Comparison of ENCODE assay signal across 14 mouse cellular contexts in genomic region chr16:57502230-57502629, GRCm38 (mm10).
DNase-seq lines count a peak whose midpoint lies in the region; ATAC-seq and TF ChIP-seq lines count a peak whose summit lies in the region.
"Had no signal": no experiment of that assay in that cellular context is flagged by ENCODE, and none has a peak within 500 bp of the region (broad histone marks: within the 10 kb centered on the region; RNA-seq: fewer than 3 reads in every experiment).

No protein-coding gene starts in this region.

- no peaks in the 10 kb centered on the region for H3K9me3 ChIP-seq in forebrain, embryonic 10.5 days
- H3K9me3 ChIP-seq: embryonic facial prominence, embryonic 10.5 days; limb, embryonic 15.5 days had no signal

- H3K4me1 ChIP-seq in liver, adult 2 months (ENCODE audit: control insufficient read depth, insufficient read depth, low read length) = no peaks in the 10 kb centered on the region
- peaks cover 11% of the 10 kb centered on the region for H3K4me1 ChIP-seq in forebrain, embryonic 10.5 days
- H3K4me1 ChIP-seq: limb, embryonic 15.5 days had no signal

- no peaks in the 10 kb centered on the region for H3K36me3 ChIP-seq in liver, adult 2 months (ENCODE audit: control insufficient read depth, insufficient read depth, low read length)
- H3K36me3 ChIP-seq in forebrain, embryonic 10.5 days (replicated peaks) = no peaks in the 10 kb centered on the region
- H3K36me3 ChIP-seq: embryonic facial prominence, embryonic 10.5 days; limb, embryonic 15.5 days had no signal

- H3K79me2 ChIP-seq in liver, adult 2 months (ENCODE audit: control insufficient read depth, insufficient read depth, low read length) = no peaks in the 10 kb centered on the region

- no peak for TF ChIP-seq POLR2A in liver, adult 2 months (IDR thresholded peaks at IDR 0.05; ENCODE audit: extremely low read depth, insufficient read depth, low read length)

- ATAC-seq in megakaryocyte progenitor cell, adult 5-6 weeks (replicated peaks; ENCODE audit: poor library complexity) = peak; percentile 80
- no peak for ATAC-seq in CD4-positive, CD25-positive, alpha-beta regulatory T cell, adult 4 months

- H3K27ac ChIP-seq in liver, adult 2 months (replicated peaks; ENCODE audit: insufficient read depth, low read depth, low read length) = no peak overlapping the region
- H3K27ac ChIP-seq in forebrain, embryonic 10.5 days = no peak overlapping the region
- H3K27ac ChIP-seq: embryonic facial prominence, embryonic 10.5 days; hindbrain, embryonic 14.5 days; left cerebral cortex, adult 2 months; limb, embryonic 15.5 days had no signal

- no peak overlapping the region for H3K9ac ChIP-seq in liver, adult 2 months (ENCODE audit: low read depth, low read length)
- H3K9ac ChIP-seq: hindbrain, embryonic 14.5 days; limb, embryonic 15.5 days had no signal

- H3K27me3 ChIP-seq in liver, adult 2 months (ENCODE audit: control insufficient read depth, insufficient read depth, low read length) = no peaks in the 10 kb centered on the region
- H3K27me3 ChIP-seq in forebrain, embryonic 10.5 days (ENCODE audit: poor library complexity, severe bottlenecking) = no peaks in the 10 kb centered on the region
- H3K27me3 ChIP-seq: limb, embryonic 15.5 days had no signal

- peak; percentile 49 for DNase-seq in liver, adult 2 months (ENCODE audit: extremely low read depth, low read depth, low spot score)
- no peak for DNase-seq in liver
- peak; percentile 61 for DNase-seq in adipocyte (ENCODE audit: low spot score)
- peak; percentile 68 for DNase-seq in embryo, embryonic 10.5 days (ENCODE audit: low spot score)
- DNase-seq in forebrain, embryonic 10.5 days (ENCODE audit: extremely low spot score, low spot score) = no peak
- DNase-seq: cerebellum, adult 11-12 months; spleen, adult 18-20 months had no signal

- H3K4me3 ChIP-seq in liver, adult 2 months (ENCODE audit: insufficient read depth, low read depth, low read length) = no peak overlapping the region
- H3K4me3 ChIP-seq in forebrain, embryonic 10.5 days = no peak overlapping the region
- H3K4me3 ChIP-seq: embryonic facial prominence, embryonic 10.5 days; left cerebral cortex, adult 2 months; limb, embryonic 15.5 days; myocyte had no signal

- no peak for TF ChIP-seq CTCF in liver, adult 2 months (IDR thresholded peaks at IDR 0.05; ENCODE audit: low read depth, low read length)

- WGBS in liver, adult 2 months = 65% methylated on average over 2 of the region's 2 CpGs
- WGBS in forebrain, embryonic 10.5 days = 41% methylated on average over 2 of the region's 2 CpGs

Comparison
In these comparisons a context has a peak if more than half of its experiments do, and no peak if none do; other contexts are left out.
1. DNase-seq: peak in liver, adult 2 months (single experiment), adipocyte (single experiment) and embryo, embryonic 10.5 days (single experiment); none in liver (single experiment) and forebrain, embryonic 10.5 days (single experiment).